Mouse (Mus musculus): ENCODE results near the gene Kcnip1.

The Kcnip1 gene

GRCm38 (mm10) chr11:33766976-33767938 is 225.7 kb downstream of the Kcnip1 start:
- peak; percentile 66 for DNase-seq (ENCODE audit: low read depth, low spot score)

GRCm38 (mm10) chr11:33761201-33761755 is 231.7 kb downstream of the Kcnip1 start:
- peak; percentile 62 for DNase-seq (ENCODE audit: low read depth, low spot score)

GRCm38 (mm10) chr11:33756624-33757023 is 236.3 kb downstream of the Kcnip1 start:
- peak; percentile 68 for DNase-seq (ENCODE audit: low read depth, low spot score)

- no peak for DNase-seq (ENCODE audit: low read depth, low spot score)
Measured at GRCm38 (mm10) chr11:33752431-33752873, 240.5 kb downstream of the Kcnip1 start.

- peak; percentile 55 for DNase-seq (ENCODE audit: low read depth, low spot score)
Measured at GRCm38 (mm10) chr11:33751503-33751902, 241.4 kb downstream of the Kcnip1 start.

GRCm38 (mm10) chr11:33749979-33750378 is 243.0 kb downstream of the Kcnip1 start:
- no peak for DNase-seq (ENCODE audit: low read depth, low spot score)

- no peak for DNase-seq (ENCODE audit: low read depth, low spot score)
Measured at GRCm38 (mm10) chr11:33749408-33749807, 243.5 kb downstream of the Kcnip1 start.

- DNase-seq (ENCODE audit: low read depth, low spot score) = no peak
Measured at GRCm38 (mm10) chr11:33748754-33749153, 244.2 kb downstream of the Kcnip1 start.

GRCm38 (mm10) chr11:33747402-33747955 is 245.5 kb downstream of the Kcnip1 start:
- DNase-seq (ENCODE audit: low read depth, low spot score) = peak; percentile 83

- no peak for DNase-seq (ENCODE audit: low read depth, low spot score)
Measured at GRCm38 (mm10) chr11:33746402-33746801, 246.6 kb downstream of the Kcnip1 start.

GRCm38 (mm10) chr11:33745821-33746329 is 247.1 kb downstream of the Kcnip1 start:
- DNase-seq (ENCODE audit: low read depth, low spot score) = no peak

- DNase-seq (ENCODE audit: low read depth, low spot score) = peak; percentile 87
Measured at GRCm38 (mm10) chr11:33744429-33744828, 248.5 kb downstream of the Kcnip1 start.

GRCm38 (mm10) chr11:33740187-33740586 is 252.8 kb downstream of the Kcnip1 start:
- no peak for DNase-seq (ENCODE audit: low read depth, low spot score)

GRCm38 (mm10) chr11:33736426-33736825 is 256.5 kb downstream of the Kcnip1 start:
- peak; percentile 42 for DNase-seq (ENCODE audit: low read depth, low spot score)

GRCm38 (mm10) chr11:33733269-33733668 is 259.7 kb downstream of the Kcnip1 start:
- DNase-seq (ENCODE audit: low read depth, low spot score) = peak; percentile 88

GRCm38 (mm10) chr11:33732358-33732757 is 260.6 kb downstream of the Kcnip1 start:
- DNase-seq (ENCODE audit: low read depth, low spot score) = peak; percentile 72

- DNase-seq (ENCODE audit: low read depth, low spot score) = peak; percentile 58
Measured at GRCm38 (mm10) chr11:33721297-33721696, 271.7 kb downstream of the Kcnip1 start.

- DNase-seq (ENCODE audit: low read depth, low spot score) = no peak
Measured at GRCm38 (mm10) chr11:33706777-33707176, 286.2 kb downstream of the Kcnip1 start.

- DNase-seq (ENCODE audit: low read depth, low spot score) = no peak
Measured at GRCm38 (mm10) chr11:33701958-33702459, 290.9 kb downstream of the Kcnip1 start.

- no peak for DNase-seq (ENCODE audit: low read depth, low spot score)
Measured at GRCm38 (mm10) chr11:33701236-33701957, 291.6 kb downstream of the Kcnip1 start.

GRCm38 (mm10) chr11:33700725-33701124 is 292.2 kb downstream of the Kcnip1 start:
- peak; percentile 93 for DNase-seq (ENCODE audit: low read depth, low spot score)

Data from brain, adult 2 months (tissue).